Mouse (Mus musculus) spleen, adult 2 months (tissue): ENCODE data around the gene Glt6d1.

Source experiments
- CTCF ChIP-seq: fragments of 200-500 bp; IDR thresholded peaks from 2 replicates; pipeline ENCODE4 v1.5.1; 2011; ENCODE audit warnings: mild to moderate bottlenecking, inconsistent platforms; ENCODE audit not compliant: insufficient read depth, insufficient read length, insufficient replicate concordance; ENCODE audit errors: extremely low read depth
- POLR2A ChIP-seq: fragments of 200-500 bp; IDR thresholded peaks from 2 replicates; pipeline ENCODE4 v1.6.1; 2011; ENCODE audit warnings: low read depth, low read length, inconsistent platforms

DNA sequence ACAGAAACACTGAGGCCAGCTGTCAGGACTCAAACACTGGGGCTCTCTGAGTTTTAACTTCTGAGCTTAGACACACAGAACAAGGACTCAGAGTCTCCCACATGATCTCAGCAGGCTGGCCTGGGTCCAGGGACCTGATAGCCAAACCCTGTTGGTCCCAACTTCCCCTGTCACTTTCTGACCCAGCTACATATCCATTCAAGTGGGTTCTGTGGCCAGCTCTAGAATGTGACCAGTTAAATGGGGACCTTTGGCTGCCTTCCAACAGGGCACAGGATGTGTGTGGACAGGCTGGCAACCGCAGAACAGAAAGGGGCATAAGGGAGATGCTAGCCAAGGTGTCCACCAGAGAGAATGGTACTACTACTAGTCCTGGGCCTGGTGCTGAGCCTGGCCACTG, 7.2 kb upstream of the Glt6d1 start, which contains the start of gene Lcn9:
- no peak for TF ChIP-seq CTCF
- TF ChIP-seq POLR2A, result no peak
